Mouse (Mus musculus): ENCODE measurements around the gene Adamts13.

Adamts13 gene

DNA sequence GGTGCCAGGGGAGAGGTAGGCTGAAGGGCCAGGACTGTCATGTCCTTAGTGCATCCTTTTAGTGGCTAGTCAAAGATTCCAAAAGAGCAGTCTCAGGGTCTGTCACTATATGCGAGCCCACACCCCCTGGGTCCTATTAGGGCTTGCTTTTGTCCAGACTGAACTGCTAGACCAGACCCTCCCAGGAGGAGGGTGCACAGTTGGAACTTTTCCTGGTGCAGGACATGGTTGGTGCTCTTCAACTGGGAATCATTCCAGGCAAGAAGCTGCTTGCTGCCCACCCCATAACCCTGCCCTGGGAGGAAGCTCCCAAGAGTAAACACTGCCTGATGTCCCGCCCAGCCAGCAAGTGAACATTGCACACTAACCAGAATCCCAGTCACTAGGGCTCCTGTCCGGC is at the start of gene Adamts13:
Gene Adamts13 (plus strand): TSS at position 301 of the 400 bp plus-strand sequence.
- no peak for DNase-seq

DNA sequence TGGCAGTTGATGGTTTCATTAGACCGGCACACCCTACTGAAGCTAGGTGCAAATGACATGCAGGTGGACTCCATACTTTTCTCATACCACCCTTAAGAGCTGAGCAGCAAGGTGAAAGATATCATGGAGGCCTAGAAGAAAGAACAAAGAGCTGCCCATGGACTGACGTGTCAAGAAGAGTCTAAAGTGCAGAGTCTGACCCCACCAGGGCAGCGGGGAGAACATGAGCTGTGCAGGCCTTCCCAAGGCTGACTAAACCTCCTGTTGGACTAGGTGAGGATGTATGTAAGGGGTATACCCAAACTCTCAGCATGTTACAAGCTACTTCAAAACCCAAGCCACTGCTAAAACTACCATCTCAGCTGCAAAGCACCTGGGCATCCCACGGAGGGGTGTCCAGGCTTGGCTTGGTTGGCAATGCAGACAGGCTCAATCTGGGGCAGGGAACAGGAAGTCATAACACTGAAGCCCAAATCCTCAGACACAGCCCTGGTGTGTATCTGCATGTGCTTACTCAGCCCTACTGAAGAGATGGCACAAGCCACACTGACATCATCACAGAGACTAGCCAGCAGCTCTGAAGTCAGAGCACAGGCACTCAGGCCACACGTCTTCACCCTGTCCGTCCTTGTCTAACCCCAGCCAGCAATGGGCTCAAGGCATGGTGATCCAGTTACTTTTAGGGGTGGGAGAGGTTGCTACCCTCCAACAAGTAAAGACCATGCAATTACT is 45.3 kb upstream of the Adamts13 start:
- DNase-seq, result no peak

DNA sequence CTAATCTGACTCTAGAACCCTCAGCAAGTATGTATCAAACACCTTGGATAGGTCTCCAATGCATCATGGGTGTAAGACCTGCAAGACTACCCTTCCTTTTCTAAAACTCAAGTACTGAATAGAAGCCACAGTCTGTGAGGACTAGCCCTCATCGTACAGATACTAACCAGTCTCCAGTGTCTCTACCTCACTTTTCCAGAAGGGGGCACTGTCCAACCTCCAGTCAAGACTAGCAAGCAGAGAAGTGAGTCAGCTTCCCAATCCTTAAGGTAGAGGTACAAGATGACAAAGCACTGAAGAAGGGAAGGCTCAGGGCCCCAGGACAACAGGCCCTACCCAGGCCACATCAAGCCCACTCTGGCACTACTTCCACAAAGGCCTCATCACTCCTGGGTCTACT is 42.8 kb upstream of the Adamts13 start:
- DNase-seq, result peak; percentile 70 to 81

DNA sequence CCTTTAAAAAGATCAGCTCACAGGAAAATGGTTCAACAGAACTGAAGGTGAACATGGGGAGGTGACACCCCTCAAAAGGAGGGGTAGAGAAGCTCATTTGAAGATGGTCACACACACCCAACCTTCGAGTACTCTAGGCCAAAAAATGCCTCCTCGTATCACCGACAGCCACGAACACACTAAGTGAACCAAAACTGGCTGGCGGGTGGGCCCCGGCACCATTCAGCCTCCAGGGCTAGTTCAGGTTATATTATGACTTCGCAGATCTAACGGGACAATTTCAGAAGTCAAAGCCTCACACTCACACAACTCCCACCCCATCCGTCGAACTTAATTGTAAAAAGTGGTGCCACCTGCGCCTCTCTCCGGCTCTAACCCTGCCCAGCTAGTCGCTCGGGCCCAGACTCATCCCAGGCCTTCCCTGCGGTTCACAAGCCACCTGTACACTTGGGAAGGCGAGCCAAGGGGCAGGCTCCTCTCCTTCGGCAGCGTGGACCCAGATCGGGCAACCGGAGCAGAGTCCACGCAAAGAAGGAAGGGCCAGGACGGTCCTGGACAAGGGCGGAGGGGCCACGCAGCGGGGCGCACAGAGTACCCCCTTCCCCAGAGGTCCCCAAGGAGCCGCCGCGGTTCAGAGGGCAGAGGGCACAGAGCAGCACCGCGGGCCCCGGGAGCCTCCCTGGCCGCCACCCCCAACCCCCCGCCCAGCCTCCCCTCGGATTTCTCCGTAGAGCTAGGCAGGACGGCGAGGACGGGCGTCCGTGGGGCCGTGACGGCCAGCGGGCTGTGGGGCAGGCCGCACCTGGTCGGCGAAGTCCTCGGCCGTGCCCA is 40.5 kb upstream of the Adamts13 start:
- DNase-seq, result peak; percentile 45 to 47

DNA sequence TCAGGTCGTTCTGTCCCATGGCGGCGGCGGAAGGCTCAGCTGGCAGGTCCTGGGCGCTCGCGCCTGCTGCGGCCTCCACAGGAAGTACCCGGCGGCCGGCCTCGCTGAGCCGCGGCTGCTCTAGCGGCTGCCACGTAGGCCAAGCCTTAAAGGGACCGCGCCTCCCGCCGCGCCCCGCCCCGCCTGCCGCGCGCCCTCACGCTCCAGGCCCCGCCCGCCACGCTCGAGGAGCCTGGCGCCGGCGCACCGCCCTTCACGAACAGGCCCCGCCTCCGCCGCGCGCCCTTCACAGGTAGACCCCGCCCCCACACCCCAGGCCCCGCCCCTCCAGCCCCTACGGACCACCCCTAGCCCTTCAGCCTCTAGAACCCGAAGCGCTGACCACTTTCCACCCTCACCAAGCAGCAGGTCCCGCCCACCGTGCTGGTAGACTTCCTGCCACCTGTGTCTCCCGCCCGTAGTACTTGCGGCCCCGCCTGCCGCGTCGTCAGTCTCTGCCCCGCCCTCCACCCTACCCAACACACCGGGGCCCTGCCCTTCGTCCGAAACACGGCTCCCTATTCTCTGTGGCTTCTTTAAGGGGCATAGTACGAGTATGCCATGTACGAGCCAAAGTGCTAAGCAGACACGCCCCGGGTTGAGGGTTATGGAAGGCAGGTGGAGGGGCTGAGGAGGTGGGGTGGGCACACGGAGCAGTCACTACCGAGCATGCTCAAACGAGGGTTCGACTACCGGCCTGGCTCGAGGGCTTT is 39.7 kb upstream of the Adamts13 start, which contains the start of the genes Surf4 and Stkld1:
Gene Surf4 (minus strand): TSS at position 625 of the 752 bp plus-strand sequence.
Gene Stkld1 (plus strand): TSS at position 744 of the 752 bp plus-strand sequence.
- peak; percentile 89 to 94 for DNase-seq

DNA sequence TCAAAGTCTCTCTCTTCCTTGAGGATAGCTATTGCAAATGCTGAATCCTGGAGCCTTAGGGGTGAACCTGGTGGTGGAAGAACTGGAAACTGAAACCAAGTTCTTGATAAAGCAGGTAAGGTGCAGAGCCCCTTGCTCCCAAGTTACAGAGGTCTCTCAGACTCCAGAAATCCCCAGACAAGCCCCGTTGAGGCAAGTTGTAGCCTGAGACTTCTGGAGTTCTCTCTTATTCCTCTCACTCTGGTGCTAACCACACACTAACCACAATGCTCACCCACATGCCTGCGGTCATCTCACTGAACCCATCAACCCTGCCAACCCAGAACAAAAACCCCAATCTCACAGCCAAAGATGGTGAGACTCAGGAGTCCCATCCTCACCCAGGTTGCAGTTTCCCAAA is 37.9 kb upstream of the Adamts13 start:
- DNase-seq, result no peak

DNA sequence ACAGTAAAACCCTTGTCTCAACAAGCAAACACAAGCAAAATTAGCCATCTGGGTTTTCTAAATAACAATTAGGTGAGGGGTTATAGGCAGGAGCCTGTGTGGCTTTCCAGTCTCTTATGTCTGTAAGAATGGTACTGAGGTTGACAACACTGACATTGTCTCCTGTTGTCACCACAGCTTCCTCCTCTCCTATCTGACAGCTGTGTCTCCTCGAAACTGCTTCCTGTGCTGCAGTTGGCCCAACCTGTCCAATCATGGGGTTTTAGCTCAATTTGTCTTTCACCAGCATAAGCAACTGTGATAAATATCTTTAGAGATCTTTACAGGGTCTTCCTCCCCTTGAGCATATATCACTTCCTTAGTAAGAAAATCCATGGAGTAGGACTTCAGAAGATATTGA is 36.8 kb upstream of the Adamts13 start:
- DNase-seq, result no peak

DNA sequence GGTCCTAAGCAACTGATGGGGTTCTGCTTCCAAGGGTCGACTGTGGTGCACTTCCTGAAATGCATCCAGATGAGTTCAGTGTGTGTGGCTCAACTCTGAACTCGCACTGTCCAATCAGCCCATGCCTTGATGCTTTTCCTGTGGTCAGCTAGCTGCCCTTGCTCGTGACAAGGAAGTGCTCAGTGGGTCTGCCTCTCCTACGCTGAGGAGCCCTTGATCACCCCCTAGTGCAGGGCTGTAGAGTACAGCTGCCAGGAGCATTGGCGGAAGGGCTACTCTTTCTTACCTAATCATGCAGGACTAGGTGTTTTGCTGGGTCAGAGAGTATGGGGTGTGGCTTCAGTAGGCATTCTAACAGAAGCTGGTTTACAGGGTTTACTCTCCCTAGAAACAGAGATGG is 31.7 kb upstream of the Adamts13 start:
- no peak for DNase-seq

DNA sequence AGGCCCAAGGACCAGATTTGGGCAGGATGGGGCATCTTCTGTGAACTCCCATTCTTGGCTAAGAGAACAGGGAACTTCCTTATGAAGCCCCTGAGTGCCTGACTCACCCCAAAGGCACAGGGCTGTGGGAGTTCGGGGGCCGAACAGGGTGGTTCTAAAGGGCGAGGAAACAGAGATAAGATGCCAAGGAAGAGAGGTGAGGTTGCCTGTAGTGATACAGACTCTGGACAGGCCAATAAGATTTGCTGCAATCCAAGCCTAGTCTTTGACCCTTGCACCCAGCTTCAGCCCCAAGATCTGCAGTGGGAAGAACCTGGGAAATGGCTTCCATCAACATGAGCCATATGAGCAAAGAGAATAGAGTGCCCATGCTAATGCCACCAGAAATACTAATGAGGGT is 30.0 kb upstream of the Adamts13 start:
- no peak for DNase-seq

DNA sequence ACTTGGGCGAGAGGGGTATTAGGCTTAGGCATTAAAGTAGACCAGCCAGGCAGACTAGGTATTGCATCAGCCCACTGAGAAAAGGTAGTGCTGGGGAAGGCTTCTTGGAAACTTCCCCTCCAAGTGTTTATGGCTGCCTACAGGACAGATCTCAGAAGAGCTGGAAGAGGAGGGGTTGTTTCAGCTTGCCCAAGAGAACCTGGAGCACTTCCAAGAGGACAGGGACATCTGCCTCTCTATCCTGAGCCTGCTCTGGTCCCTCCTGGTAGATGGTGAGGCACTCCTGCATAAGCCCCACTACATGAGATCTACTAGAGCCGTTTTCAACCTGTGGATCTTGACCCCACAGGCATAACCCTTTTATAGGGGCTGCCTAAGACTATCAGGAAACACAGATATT is 22.8 kb upstream of the Adamts13 start:
- no peak for DNase-seq

DNA sequence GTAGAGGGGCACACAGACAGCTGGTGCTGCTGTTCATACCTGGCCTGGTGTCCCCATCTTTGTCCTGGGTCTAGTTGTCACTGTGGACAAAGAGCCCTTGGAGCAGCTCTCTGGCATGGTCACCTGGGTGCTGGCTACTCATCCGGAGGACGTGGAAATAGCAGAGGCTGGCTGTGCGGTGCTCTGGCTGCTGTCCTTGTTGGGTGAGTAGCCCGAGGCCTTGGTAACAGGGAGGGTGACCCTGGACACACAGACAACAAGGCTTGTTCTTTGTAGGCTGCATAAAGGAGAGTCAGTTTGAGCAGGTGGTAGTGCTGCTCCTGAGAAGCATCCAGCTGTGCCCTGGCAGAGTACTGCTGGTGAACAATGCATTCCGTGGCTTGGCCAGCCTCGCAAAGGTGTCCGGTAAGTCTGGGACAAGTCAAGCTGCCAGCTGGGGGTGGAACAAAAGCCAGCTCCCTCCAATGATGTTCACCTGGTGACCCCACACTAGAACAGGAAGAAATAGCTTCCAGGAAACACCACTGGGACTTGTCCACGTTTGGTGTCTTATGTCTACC is 21.8 kb upstream of the Adamts13 start:
- no peak for DNase-seq

DNA sequence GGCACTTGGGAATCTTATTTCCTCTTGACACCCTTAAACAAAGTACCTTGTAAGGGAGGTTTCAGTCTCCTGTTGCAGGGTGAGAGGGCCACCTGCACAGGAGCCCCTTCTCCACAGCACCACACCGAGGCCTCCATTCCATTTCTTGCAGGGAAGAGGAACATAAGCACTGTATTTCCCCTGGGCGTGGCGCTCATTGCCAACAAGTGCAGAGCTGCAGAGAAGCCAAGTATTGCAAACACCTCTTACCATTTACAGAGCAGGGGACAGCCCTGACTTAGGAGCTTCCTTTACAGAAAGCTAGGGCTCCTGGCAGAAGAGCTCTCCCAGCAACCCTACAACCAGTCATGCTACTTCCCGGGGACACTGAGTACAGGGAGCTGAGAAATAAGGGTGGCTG is 21.0 kb upstream of the Adamts13 start:
- DNase-seq, result no peak

DNA sequence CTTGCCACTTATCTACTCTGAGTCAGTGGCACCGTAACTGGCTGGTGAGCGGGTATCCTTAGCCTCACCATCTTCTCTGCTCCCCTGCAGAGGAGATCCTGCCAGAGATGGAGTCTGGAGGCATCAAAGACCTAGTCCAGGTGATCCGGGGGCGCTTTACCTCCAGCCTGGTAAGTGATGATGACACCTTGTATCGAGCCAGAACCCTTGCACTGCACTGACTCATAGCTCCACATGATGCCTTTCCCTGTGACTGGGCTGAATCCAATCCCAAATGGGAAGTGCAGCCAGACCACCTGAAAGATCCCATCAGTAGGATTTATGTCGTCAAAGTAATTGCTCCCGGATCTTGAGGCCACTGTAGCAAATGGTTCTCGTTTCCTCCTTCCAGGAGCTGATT is 20.4 kb upstream of the Adamts13 start:
- DNase-seq, result peak in 1 of 2 experiments; percentile 20

DNA sequence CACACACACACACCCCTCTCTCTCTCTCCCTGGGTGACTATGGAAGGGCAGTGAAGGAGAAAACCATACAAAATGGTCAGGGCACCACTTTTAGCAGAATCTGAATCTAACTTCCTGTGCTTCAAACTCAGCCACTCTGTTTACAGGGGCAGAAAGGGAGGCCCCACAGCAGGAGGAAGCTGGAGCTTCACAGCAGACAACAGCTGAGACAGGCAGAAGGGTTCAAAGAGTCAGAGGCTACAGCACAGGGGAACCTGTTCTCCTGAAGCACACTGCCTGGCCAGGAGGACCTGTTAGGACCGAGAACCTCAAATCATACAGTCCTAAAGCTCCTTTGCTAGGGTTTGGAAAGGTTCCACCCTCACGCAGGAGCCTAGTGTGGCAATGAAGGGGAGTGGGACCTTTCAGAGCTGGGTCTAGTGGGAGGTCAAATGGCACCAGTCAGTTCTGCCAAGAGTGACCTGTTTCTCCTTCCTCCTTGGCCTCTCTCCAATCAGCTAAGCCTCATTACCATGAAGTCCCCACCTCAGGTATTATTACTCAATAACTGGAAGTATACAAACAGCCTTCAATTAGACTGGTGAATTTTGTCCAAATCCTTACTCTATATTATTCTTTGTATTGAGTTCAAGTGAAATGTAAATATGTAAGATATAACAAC is 18.4 kb upstream of the Adamts13 start:
- no peak for DNase-seq

DNA sequence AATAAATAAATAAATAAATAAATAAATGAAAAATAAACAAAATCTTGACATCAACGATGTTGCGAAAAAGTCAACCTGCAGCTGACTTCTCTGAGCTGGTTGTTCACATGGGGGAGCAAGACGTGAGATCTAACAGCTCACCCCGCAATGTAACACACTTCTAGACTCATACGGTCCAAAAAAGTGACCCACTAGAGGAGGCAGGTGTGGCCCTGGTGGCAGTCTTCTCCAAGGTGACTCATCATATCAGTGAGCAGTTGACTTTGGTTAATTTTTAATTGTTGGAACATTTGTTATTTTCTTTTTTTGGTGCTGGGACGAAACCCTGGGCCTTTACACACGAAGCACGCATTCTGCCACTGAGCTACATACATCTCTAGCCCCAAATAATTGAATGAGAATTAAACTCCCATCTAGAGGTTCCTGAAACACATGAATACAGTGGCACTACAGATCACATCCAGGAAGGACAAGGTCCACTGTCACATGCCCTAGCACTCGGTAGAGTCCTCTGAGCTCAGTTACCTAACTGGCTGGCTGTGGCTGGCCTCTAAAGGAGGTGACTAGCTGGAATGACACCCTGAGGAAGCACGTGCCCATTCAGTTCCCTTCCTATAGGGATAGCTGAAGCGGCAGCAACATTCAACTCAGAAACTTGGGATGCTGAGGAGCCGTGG is 16.3 kb upstream of the Adamts13 start:
- DNase-seq, result no peak

DNA sequence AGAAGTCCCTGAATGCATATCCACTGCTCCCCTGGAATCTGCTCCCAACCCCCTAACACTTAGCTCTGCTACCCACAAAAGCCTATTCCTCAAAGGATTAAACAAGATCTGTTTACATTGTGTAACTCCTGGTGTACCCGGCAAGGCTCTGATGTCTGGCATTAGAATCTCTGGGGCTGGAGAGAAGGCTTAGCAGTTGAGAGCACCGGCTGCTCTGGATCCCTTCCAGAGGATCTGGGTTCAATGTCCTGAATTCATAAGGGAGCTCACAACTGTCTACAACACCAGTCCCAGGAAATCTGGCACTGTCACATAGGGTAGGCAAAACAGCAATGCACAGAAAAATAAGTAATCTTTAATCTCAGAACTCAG is 15.7 kb upstream of the Adamts13 start:
- no peak for DNase-seq

DNA sequence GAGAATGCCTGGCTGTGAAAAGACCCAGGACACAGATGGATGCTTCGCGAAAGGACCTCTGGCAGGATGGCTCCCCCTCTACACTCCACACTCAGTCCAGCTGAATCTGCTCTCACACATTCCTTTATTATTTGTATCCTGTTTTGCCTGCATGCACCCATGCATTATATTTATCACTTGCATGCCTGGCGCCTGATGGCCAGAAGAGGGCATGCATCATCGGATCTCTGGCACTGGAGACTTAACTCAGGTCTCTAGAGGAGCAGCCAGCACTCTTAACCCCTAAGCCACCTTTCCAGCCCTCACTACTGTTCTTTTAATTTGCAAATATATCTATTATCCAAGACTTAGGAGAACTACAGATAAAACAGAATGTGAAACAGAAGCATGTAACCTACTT is 12.5 kb upstream of the Adamts13 start:
- DNase-seq, result no peak

DNA sequence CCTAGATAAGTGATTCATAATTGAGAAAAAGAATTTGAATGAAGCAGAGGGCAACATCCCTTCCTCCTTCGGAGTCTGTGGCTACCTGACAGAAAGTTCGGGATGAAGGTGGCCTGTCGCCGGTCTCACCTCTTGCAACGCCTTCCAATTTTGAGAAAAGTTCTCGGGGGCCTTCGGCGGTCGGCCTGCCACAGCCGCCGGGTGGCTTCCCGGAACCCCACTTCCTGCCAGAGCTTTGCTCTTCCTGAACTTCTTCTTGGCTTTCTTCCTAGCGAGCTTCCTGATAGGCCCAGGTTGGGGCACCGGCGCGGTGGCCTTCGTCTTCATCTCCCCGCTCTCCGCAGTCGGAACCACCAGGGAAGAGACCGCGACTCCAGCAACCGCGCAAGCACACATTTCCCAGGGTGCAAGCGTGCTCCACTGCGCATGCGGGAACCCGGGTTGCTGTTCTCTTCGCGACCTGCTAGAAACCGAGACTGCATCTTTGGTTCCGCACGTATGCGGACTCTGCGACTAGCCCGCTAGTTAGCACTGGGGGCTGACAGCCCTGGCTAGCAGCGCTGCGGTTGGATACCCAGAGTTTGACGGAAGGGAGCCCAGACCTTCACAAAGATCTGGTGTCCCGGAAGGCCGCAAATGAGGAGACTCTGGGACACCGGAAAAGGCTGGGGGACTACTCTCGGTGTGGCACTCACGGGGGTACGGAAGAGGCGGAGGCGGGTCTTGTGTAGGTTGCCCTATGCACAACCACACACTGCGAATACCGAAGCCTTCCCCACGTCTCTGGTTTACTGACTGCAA is 9.1 kb upstream of the Adamts13 start, which contains the start of gene Rexo4:
Gene Rexo4 (minus strand): TSS at position 464 of the 801 bp plus-strand sequence.
- DNase-seq, result peak; percentile 94 to 96

DNA sequence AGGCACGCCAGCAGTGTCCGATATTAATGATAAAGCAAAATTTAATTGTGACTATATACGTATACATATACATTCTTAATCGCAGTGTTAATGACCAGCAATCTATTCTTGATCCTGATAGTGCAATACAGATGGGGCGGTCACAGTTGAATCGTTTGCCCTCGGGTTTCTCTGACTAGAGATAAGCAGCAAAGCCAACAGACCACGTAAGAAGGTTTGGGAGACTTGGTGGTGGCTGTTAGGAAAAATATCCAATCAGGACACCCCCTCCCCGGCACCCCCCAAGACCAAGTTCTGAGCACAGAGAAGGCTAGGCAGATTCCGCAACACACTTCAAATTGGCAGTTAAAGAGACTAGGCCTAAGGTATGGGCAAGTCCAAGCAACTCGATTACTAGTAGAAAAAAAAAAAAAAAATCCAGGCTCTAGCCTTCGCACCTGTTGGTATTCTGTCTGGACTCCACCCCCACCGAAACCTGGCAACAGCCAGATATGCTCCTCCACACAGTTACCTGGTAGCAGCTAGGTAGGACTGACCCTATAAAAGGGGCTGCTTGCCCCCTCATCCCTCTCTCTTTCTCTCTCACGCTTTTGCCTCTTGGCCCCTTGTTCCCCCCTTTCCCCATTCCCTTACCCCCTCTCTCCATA is 8.4 kb upstream of the Adamts13 start:
- no peak for DNase-seq

DNA sequence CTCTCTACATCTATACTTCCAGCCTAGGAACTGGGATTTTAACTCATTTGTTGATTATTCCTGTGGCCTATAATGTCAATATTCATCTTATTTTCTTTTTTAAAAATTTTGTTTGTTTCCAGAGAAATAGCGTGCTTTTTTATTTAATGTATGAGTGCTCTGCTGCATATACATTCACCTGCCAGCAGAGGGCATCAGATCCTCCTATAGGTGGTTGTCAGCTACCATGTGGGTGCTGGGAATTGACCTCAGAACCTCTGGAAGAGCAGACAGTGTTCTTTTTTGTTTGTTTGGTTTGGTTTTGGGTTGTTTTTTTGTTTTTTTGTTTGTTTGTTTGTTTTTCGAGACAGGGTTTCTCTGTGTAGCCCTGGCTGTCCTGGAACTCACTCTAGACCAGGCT is 6.0 kb upstream of the Adamts13 start:
- no peak for DNase-seq

All from cerebellum, postnatal 36 days (tissue).